Mouse (Mus musculus): Measurements from ENCODE around the gene Kcne4.
A peak's percentile ranks its signal among the peaks of the same experiment; 100 is the strongest.
"Not testable (repeated sequence)": the region's sequence is repeated elsewhere in the genome, so short reads cannot be mapped to it uniquely, and the experiment has no call there.

The Kcne4 gene

GRCm38 (mm10) chr1:78816639-78817038 is at the start of gene Kcne4:
Gene Kcne4, plus strand, starts transcription at chr1:78816758.
- no peak for DNase-seq (ENCODE audit: low read depth, low spot score)

GRCm38 (mm10) chr1:78781899-78782298 is 34.7 kb upstream of the Kcne4 start:
- DNase-seq (ENCODE audit: low read depth, low spot score): no peak

- not testable (repeated sequence) for DNase-seq (ENCODE audit: low read depth, low spot score)
These were observed 31.6 kb upstream of the Kcne4 start for GRCm38 (mm10) chr1:78784936-78785335.

- no peak for DNase-seq (ENCODE audit: low read depth, low spot score)
These were observed 26.8 kb upstream of the Kcne4 start for GRCm38 (mm10) chr1:78789744-78790143.

GRCm38 (mm10) chr1:78807428-78807827 is 9.1 kb upstream of the Kcne4 start:
- no peak for DNase-seq (ENCODE audit: low read depth, low spot score)

GRCm38 (mm10) chr1:78809819-78810218 is 6.7 kb upstream of the Kcne4 start:
- DNase-seq (ENCODE audit: low read depth, low spot score): no peak

GRCm38 (mm10) chr1:78810904-78811303 is 5.7 kb upstream of the Kcne4 start:
- DNase-seq (ENCODE audit: low read depth, low spot score): no peak

GRCm38 (mm10) chr1:78811975-78812490 is 4.5 kb upstream of the Kcne4 start:
- no peak for DNase-seq (ENCODE audit: low read depth, low spot score)

GRCm38 (mm10) chr1:78817756-78818155 is 1.2 kb downstream of the Kcne4 start:
- no peak for DNase-seq (ENCODE audit: low read depth, low spot score)

- no peak for DNase-seq (ENCODE audit: low read depth, low spot score)
These were observed 2.3 kb downstream of the Kcne4 start for GRCm38 (mm10) chr1:78818630-78819526.

- peak; percentile 75 for DNase-seq (ENCODE audit: low read depth, low spot score)
These were observed 3.0 kb downstream of the Kcne4 start for GRCm38 (mm10) chr1:78819592-78819991.

GRCm38 (mm10) chr1:78820176-78820575 is 3.6 kb downstream of the Kcne4 start:
- DNase-seq (ENCODE audit: low read depth, low spot score): peak; percentile 72

GRCm38 (mm10) chr1:78821111-78821510 is 4.6 kb downstream of the Kcne4 start:
- DNase-seq (ENCODE audit: low read depth, low spot score): peak; percentile 42

- DNase-seq (ENCODE audit: low read depth, low spot score): no peak
These were observed 5.3 kb downstream of the Kcne4 start for GRCm38 (mm10) chr1:78821733-78822430.

GRCm38 (mm10) chr1:78825246-78825645 is 8.7 kb downstream of the Kcne4 start:
- no peak for DNase-seq (ENCODE audit: low read depth, low spot score)

- DNase-seq (ENCODE audit: low read depth, low spot score): no peak
These were observed 21.9 kb downstream of the Kcne4 start for GRCm38 (mm10) chr1:78838468-78838867.

- no peak for DNase-seq (ENCODE audit: low read depth, low spot score)
These were observed 24.2 kb downstream of the Kcne4 start for GRCm38 (mm10) chr1:78840769-78841168.

- no peak for DNase-seq (ENCODE audit: low read depth, low spot score)
These were observed 29.1 kb downstream of the Kcne4 start for GRCm38 (mm10) chr1:78845661-78846060.

- DNase-seq (ENCODE audit: low read depth, low spot score): no peak
These were observed 29.9 kb downstream of the Kcne4 start for GRCm38 (mm10) chr1:78846471-78846870.

- DNase-seq (ENCODE audit: low read depth, low spot score): peak; percentile 40
These were observed 36.0 kb downstream of the Kcne4 start for GRCm38 (mm10) chr1:78852408-78853093.

GRCm38 (mm10) chr1:78853094-78853445 is 36.5 kb downstream of the Kcne4 start:
- DNase-seq (ENCODE audit: low read depth, low spot score): no peak

GRCm38 (mm10) chr1:78854306-78854705 is 37.7 kb downstream of the Kcne4 start:
- no peak for DNase-seq (ENCODE audit: low read depth, low spot score)
